Mouse (Mus musculus) left cerebral cortex, postnatal 10 days (tissue): ENCODE measurements around the gene Mt2. TPM values are rescaled to one million over a fixed set of nuclear protein-coding genes. Genes with fewer than 3 reads are reported as not detected.
A peak's percentile ranks its signal among the peaks of the same experiment; 100 is the strongest.
"Not testable (repeated sequence)": the region's sequence is repeated elsewhere in the genome, so short reads cannot be mapped to it uniquely, and the experiment has no call there.

ENCODE experiments used
- DNase-seq, 2 experiments: peaks; one replicate each; pipeline ENCODE4 v3.0.0; 2021 to 2022; ENCODE audit warnings: low spot score in 2 of 2, mixed read lengths in 1 of 2; ENCODE audit errors: extremely low spot score in 1 of 2
- intact Hi-C: fragments of 180-260 bp; cut with DNase I; formaldehyde crosslinking; loops from one replicate; pipeline ENCODE4 v1.15.1; 2025
- total RNA-seq, 2 experiments: library from RNA; stranded (reverse); gene quantifications; 2 replicates each; pipeline ENCODE4 v1.2.3; 2021

Gene Mt2
- total RNA-seq: 100 to 1,000 TPM in 1 of 2 experiments, 10 to 100 TPM in 1; 63.5 to 266 TPM

DNA sequence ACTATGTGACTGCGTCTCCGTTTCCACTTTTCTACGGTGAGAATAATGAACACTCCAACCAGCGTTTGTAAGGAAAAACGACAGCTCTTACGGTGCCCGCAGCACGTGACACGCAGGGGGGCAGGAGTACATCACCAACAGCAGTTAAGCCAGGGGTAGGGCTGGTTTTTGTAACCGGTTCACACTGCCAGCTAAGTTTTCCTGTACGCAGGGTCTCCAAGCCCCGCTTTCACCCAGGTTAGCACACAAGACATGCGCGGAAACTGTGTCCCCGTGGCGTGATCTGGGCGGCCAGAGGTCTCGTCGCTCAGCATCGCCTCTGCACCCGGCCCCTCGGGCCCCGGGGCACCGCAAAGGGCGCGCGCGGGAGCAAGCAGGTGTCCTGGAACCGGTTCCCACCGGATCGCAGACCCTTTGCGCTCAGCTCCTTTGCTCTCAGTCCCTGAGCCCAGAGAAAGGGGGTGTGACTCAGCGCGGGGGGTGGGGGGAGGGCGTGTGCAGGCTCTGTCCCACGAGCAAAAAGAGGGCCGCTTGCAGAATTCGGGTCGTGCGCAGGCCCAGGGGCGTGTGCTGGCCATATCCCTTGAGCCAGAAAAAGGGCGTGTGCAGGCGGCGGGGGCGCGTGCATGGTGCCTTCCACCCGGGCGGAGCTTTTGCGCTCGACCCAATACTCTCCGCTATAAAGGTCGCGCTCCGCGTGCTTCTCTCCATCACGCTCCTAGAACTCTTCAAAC lies at the start of gene Mt2:
TSS of gene Mt2 (plus strand) at position 590 of the 734 bp plus-strand sequence.
- intact Hi-C loops: no loop called here
- DNase-seq: peak in 1 of 2 experiments; percentile 90

DNA sequence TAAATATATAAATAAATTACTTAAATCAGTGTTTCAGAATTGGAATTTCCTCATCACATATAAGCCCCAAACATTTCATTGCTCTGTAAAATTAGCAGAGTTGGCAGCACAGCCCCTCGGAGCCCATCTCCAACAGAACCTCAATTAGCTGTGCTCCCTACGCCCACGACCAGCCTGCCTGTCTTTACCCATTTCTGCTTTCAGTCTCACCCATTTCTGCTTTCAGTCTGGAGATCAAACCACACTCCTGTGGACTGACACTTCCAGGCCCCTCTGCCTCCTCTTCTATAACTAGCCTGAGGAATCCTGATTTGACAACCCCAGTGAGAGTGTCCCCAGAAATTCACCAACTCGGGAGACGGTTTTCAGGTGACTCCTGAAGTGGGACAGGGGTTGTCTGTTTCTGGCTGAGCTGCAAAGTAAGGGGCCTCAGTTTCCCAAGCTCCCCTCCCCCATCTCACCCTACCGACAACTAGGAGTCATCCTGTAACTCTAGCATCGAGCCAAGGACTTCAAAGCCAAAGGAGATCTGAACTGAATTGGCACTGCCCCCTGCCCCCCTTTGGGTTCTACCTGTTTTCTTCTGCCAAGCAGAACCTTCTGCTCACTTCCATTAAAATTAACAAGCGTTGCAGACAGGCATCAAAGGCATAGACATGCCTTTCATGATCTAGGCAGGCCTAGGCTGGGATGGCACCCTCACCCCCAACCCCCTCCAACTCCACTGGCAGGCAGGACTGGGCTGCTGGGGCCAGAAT lies 49.6 kb upstream of the Mt2 start:
- intact Hi-C loops: no loop called here
- no peak for DNase-seq

DNA sequence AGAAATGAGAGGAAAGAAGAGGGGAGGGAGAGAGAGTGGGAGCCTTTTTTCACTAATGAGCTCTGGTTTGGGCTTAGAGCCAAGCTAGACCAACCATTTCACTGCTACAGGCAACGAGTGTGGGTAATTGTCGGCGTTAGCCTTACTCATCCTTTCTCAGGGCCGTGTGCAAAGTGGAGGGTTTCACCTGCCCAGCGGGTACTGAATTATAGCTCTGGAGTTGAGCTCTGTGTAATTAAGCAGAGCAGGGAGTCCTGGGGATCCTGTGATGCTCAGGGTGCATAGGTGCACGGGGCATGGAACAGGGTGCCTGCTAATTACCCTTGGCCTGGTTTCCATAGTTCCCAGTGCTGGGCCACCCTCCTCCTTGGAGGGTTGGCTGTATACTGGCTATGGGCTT lies 44.8 kb upstream of the Mt2 start:
- intact Hi-C loops: no loop called here
- no peak for DNase-seq

- DNase-seq: no peak
- intact Hi-C loops: no loop called here
These were observed 43.2 kb upstream of the Mt2 start for GRCm38 (mm10) chr8:94129133-94129789.

GRCm38 (mm10) chr8:94130126-94130525 lies 42.3 kb upstream of the Mt2 start:
- DNase-seq: no peak
- intact Hi-C loops: no loop called here

DNA sequence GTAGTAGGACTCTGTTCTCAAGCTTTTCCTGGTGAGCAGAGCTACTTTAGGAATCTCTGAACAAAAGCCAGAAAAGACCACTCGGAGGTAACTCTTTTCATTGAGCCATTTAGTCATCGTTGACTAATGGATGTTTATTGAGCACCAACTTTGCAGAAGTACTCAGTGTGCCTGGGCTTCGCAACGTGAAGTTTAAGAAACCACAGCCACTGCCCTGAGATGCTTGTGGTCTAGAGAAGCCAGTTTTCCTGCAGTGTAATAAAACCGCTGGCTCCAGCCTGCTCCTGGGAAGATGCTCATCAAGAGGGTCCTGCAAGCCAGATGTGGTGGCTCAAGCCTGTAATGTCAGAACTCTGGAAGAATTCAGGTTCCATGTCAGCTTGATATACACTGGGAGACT lies 40.4 kb upstream of the Mt2 start:
- intact Hi-C loops: no loop called here
- no peak for DNase-seq

GRCm38 (mm10) chr8:94134601-94135000 lies 37.9 kb upstream of the Mt2 start:
- DNase-seq, intact Hi-C loops: not testable (repeated sequence)

GRCm38 (mm10) chr8:94135556-94135955 lies 36.9 kb upstream of the Mt2 start:
- DNase-seq: no peak
- intact Hi-C loops: no loop called here

DNA sequence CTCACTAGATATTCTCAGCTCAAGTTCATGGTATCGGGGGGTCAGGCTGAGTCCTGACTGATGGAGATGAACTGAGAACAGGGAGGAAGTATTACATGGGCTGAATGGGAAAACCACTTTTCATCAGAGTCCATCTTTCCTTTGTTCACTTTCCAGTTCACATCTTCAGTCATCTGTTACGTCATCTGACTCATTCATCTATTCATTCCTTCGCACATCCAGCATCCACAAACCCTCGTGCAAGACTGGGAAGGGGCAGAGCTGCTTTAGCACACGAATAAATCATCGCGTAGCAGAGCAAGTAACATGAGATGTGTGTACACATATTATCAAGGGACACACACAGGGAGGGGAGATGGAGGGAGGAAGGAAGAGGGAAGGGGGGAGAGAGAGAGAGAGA lies 36.3 kb upstream of the Mt2 start:
- DNase-seq: no peak
- intact Hi-C loops: no loop called here

DNA sequence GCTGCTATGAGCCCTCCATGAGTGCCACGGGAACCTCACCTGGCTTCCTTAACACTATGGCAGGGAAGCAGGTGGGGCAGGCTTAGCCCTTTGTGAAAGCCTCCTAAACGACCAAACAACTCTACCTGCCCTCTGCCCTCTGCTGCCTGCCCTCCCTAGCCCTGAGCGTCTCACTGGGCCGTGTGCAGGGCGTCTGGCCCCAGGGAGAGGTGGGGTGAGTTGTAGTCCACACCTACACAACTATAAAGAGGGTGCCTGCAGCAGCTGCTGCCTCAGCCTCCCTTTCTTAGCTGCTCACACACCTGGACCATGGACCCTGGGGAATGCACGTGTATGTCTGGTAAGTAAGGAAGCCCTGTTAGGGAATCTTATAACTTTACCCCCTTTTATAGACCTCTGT lies 35.5 kb upstream of the Mt2 start, which contains the start of gene Mt4:
TSS of gene Mt4 (plus strand) at position 265 of the 400 bp plus-strand sequence.
- DNase-seq: no peak
- intact Hi-C loops: no loop called here

DNA sequence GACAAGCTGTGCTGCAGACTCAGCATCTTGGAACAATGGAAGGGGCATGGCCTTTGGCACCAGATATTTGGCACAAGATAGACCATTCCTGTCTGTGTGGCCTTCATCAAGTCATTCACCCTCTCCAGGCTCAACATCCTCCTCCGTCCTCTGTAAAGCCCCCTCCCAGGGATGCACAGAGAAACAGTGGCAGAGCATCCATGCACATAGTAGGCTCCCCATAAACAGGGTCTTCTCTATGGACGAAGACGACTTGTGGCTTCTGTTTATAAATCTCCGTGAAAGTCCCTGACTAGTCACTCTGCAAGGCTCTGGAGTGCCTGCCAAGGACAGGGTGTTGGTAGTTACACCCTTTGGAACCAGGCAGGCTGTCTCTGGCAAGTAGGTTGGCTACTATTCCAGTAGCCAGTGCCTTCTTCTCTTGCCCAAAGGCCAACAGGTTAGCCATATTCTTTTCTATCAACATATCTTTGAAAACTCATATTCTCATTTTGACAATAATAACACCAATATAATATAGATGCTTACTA lies 32.1 kb upstream of the Mt2 start:
- intact Hi-C loops: no loop called here
- no peak for DNase-seq

GRCm38 (mm10) chr8:94148236-94148635 lies 24.2 kb upstream of the Mt2 start:
- intact Hi-C loops: no loop called here
- peak in 1 of 2 experiments; percentile 41 for DNase-seq

GRCm38 (mm10) chr8:94150925-94151324 lies 21.5 kb upstream of the Mt2 start:
- intact Hi-C loops: loop anchor here (5.0 kb wide), 1 partner anchor 49 kb away; no protein-coding TSS in a partner anchor

DNA sequence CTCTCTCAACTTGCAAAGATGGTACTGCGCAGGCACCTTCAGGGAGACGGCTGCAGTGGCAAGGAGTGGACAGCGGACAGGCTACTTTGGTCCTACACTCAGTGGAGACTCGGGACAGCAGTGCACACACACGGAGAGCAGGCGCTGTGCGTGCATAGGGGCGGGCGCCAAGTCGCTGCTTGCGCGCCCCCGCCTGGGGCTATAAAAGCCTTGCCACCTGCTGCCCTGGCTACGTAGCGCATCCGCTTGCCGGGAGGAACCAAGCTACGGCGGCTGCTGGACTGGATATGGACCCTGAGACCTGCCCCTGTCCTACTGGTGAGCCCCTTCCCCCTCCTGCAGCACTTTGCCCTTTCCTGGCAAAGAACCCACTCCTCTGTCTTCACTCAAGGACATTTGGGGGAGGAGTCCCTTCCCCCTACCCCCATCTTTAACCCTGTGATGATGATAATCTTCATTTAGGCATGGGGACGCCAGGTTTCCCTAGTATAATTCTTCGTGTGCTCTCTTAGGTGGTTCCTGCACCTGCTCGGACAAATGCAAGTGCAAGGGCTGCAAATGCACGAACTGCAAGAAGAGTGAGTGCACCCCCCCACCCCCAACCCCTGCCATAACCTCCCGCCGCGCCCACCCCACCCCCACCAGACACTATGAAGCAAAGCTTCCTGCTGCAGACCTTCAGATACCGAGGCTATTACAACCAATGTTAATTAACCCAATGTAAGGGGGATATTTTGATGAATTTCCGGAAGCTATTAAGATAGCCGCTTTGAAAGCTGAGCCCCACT lies 19.8 kb upstream of the Mt2 start, which contains the start of gene Mt3:
TSS of gene Mt3 (plus strand) at position 95 of the 788 bp plus-strand sequence.
- intact Hi-C loops: loop anchor here (5.0 kb wide), 1 partner anchor 50 kb away; no protein-coding TSS in a partner anchor
- peak; percentile 81 to 89 for DNase-seq

More at GRCm38 (mm10) chr8:94150925-94151324, 21.5 kb upstream of the Mt2 start:
- no peak for DNase-seq

GRCm38 (mm10) chr8:94153451-94153850 lies 19.0 kb upstream of the Mt2 start:
- intact Hi-C loops: loop anchor here (5.0 kb wide), 1 partner anchor 51 kb away; no protein-coding TSS in a partner anchor
- no peak for DNase-seq

DNA sequence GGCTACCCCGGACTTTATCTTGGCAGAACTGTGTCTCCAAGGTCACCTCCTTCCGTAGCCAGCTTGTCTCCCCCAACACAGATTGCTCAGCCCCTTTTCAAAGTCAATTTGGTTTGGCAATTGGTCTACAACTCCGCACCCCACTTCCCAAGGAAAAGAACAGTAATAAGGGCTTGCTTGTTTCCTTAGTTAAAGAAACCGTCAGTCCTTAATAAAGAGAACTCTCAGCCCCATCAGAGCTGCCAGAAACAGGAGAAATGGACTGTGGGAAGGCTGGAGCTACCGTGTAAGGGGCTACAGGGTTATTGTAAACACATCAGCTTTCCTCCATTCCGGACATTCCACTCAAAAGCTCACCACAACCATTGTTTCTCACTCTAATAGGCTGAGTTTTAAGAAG lies 17.9 kb upstream of the Mt2 start:
- intact Hi-C loops: loop anchor here (5.0 kb wide), 1 partner anchor 52 kb away; no protein-coding TSS in a partner anchor
- peak in 1 of 2 experiments; percentile 45 for DNase-seq

DNA sequence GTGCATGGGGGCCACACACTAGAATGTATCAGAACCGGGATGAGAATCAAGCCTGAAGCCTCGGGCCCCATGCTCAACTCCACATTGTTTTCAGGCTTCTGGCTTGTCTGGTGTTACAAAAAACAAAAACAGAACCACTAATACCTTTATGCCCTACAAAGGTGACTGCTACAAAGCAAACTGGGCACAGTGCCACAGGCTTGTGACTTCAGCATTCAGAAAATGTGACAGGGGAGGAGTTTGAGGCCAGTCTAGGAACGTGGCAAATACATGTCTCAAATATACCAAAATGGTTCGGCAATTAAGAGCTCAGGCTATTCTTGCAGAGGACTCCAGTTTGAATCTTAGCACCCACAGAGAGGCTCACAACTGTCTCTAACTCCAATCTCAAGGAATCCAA lies 16.4 kb upstream of the Mt2 start:
- no peak for DNase-seq
- intact Hi-C loops: no loop called here

GRCm38 (mm10) chr8:94165772-94166171 lies 6.7 kb upstream of the Mt2 start:
- DNase-seq: not testable (repeated sequence)
- intact Hi-C loops: loop anchor here (5.0 kb wide), 1 partner anchor 37 kb away; no protein-coding TSS in a partner anchor
